Mouse (Mus musculus): ENCODE measurements around the gene Foxp1. TPM values are rescaled to one million over a fixed set of nuclear protein-coding genes. Genes with fewer than 3 reads are reported as not detected.

The Foxp1 gene
- polyA plus RNA-seq, 2 experiments: 101 to 166 TPM

GRCm38 (mm10) chr6:99043932-99044664 lies 478.4 kb downstream of the Foxp1 start:
- H3K4me3 ChIP-seq (replicated peaks; ENCODE audit: low read length): no peak overlapping the region
- 56% methylated on average over 12 of the region's 12 CpGs for WGBS
- DNase-seq (ENCODE audit: low spot score) (no peak), ATAC-seq (ENCODE audit: low FRiP score, low read depth) (no peak)
- no peaks in the 10 kb centered on the region for H3K27me3 ChIP-seq (ENCODE audit: control insufficient read depth, insufficient read depth, low read length)
- no peak overlapping the region for H3K27ac ChIP-seq (replicated peaks; ENCODE audit: low read depth, low read length)
- no peaks in the 10 kb centered on the region for H3K36me3 ChIP-seq (ENCODE audit: control insufficient read depth, insufficient read depth, low read length)
- no peak overlapping the region for H3K4me2 ChIP-seq (replicated peaks; ENCODE audit: low read depth, low read length, severe bottlenecking)
- no peaks in the 10 kb centered on the region for H3K9me3 ChIP-seq (ENCODE audit: control insufficient read depth, low read length)
- TF ChIP-seq POLR2A (IDR thresholded peaks at IDR 0.05; ENCODE audit: borderline replicate concordance, extremely low read depth, insufficient read depth, insufficient read length): no peak
- H3K4me1 ChIP-seq (ENCODE audit: control insufficient read depth, insufficient read depth, low read length): peaks cover 7% of the 10 kb centered on the region
- no peak overlapping the region for H3K9ac ChIP-seq (ENCODE audit: low read depth, low read length, severe bottlenecking)

GRCm38 (mm10) chr6:99043226-99043625 lies 479.3 kb downstream of the Foxp1 start:
- ATAC-seq (ENCODE audit: low FRiP score, low read depth): no peak
- H3K9ac ChIP-seq (ENCODE audit: low read depth, low read length, severe bottlenecking): no peak overlapping the region
- no peak for TF ChIP-seq POLR2A (IDR thresholded peaks at IDR 0.05; ENCODE audit: borderline replicate concordance, extremely low read depth, insufficient read depth, insufficient read length)

DNA sequence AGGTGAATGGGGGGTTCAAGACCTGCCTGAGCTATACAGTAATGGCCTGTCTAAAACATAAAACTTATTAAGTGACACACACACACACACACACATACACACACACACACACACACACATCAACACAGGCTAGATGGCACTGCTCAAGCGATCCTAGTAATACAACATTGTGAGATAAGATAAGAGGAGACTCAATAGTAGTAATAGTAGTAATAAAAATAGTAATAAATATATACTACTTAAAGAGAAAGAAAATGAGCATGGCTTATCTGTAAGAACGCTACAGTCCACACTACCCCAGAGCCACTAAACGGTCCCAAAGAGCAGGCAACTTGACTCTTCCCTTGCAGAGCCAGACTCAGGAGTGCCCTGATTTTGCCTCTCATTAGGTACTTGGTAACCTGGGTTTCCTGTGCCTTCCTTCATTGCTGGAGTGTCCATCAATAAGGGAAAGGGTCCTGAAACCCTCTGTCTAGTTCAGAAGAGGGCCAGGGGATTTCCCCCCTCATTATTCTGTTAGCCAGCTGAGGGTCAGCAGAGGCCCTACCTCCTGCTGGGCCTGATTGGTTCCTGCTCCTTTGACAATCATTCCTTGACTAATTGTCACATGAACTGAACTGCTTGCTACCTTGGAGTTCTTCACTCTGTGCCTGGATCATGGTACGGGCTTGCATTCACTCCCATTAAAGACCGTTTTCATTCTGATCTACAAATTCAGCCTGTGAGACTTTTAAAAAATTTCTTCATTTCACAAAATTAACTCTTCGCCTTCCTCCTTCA lies 480.2 kb downstream of the Foxp1 start:
- Histone ChIP-seq H3K27me3 (ENCODE audit: control insufficient read depth, insufficient read depth, low read length) (no peaks in the 10 kb centered on the region), H3K9me3 (ENCODE audit: control insufficient read depth, low read length) (no peaks in the 10 kb centered on the region), H3K27ac (replicated peaks; ENCODE audit: low read depth, low read length) (no peak overlapping the region), H3K36me3 (ENCODE audit: control insufficient read depth, insufficient read depth, low read length) (no peaks in the 10 kb centered on the region), H3K4me1 (ENCODE audit: control insufficient read depth, insufficient read depth, low read length) (peaks cover 7% of the 10 kb centered on the region), H3K4me2 (replicated peaks; ENCODE audit: low read depth, low read length, severe bottlenecking) (no peak overlapping the region), H3K9ac (ENCODE audit: low read depth, low read length, severe bottlenecking) (no peak overlapping the region), H3K4me3 (replicated peaks; ENCODE audit: low read length) (no peak overlapping the region)
- no peak for TF ChIP-seq POLR2A (IDR thresholded peaks at IDR 0.05; ENCODE audit: borderline replicate concordance, extremely low read depth, insufficient read depth, insufficient read length)
- no peak for ATAC-seq (ENCODE audit: low FRiP score, low read depth)
- 68% methylated on average over 6 of the region's 6 CpGs for WGBS
- no peak for DNase-seq (ENCODE audit: low spot score)

More at GRCm38 (mm10) chr6:99043226-99043625, 479.3 kb downstream of the Foxp1 start:
- WGBS: 71% methylated on average over 7 of the region's 7 CpGs
- Histone ChIP-seq H3K9me3 (ENCODE audit: control insufficient read depth, low read length) (no peaks in the 10 kb centered on the region), H3K27ac (replicated peaks; ENCODE audit: low read depth, low read length) (no peak overlapping the region), H3K27me3 (ENCODE audit: control insufficient read depth, insufficient read depth, low read length) (no peaks in the 10 kb centered on the region), H3K4me1 (ENCODE audit: control insufficient read depth, insufficient read depth, low read length) (peaks cover 7% of the 10 kb centered on the region), H3K36me3 (ENCODE audit: control insufficient read depth, insufficient read depth, low read length) (no peaks in the 10 kb centered on the region), H3K4me2 (replicated peaks; ENCODE audit: low read depth, low read length, severe bottlenecking) (no peak overlapping the region), H3K4me3 (replicated peaks; ENCODE audit: low read length) (no peak overlapping the region)
- no peak for DNase-seq (ENCODE audit: low spot score)

DNA sequence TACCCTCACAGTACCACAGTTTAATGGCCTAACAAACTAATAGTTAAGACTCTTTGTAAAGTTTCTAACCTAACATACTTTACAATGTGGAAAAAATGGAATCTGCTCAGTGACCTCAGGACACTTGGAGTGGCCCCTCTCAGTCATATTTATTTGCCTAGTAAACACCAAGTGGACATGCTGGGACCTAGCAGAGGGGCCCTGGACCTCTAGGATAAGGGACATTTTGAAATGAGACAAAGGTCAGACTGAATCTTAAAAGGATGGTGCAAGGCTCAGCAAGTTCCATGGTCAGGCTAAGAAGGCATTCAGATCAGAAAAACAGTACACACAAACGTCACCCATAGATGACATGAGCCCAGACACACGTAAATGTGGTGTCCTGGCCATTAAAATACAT lies 483.5 kb downstream of the Foxp1 start:
- no peak overlapping the region for H3K27ac ChIP-seq (replicated peaks; ENCODE audit: low read depth, low read length)
- no peak overlapping the region for H3K4me3 ChIP-seq (replicated peaks; ENCODE audit: low read length)
- no peaks in the 10 kb centered on the region for H3K9me3 ChIP-seq (ENCODE audit: control insufficient read depth, low read length)
- TF ChIP-seq POLR2A (IDR thresholded peaks at IDR 0.05; ENCODE audit: borderline replicate concordance, extremely low read depth, insufficient read depth, insufficient read length): no peak
- no peak for ATAC-seq (ENCODE audit: low FRiP score, low read depth)
- no peak for DNase-seq (ENCODE audit: low spot score)
- no peak overlapping the region for H3K4me2 ChIP-seq (replicated peaks; ENCODE audit: low read depth, low read length, severe bottlenecking)
- WGBS: 78% methylated on average over 2 of the region's 2 CpGs
- no peak overlapping the region for H3K9ac ChIP-seq (ENCODE audit: low read depth, low read length, severe bottlenecking)
- H3K4me1 ChIP-seq (ENCODE audit: control insufficient read depth, insufficient read depth, low read length): peaks cover 8% of the 10 kb centered on the region
- H3K36me3 ChIP-seq (ENCODE audit: control insufficient read depth, insufficient read depth, low read length): no peaks in the 10 kb centered on the region
- H3K27me3 ChIP-seq (ENCODE audit: control insufficient read depth, insufficient read depth, low read length): no peaks in the 10 kb centered on the region

DNA sequence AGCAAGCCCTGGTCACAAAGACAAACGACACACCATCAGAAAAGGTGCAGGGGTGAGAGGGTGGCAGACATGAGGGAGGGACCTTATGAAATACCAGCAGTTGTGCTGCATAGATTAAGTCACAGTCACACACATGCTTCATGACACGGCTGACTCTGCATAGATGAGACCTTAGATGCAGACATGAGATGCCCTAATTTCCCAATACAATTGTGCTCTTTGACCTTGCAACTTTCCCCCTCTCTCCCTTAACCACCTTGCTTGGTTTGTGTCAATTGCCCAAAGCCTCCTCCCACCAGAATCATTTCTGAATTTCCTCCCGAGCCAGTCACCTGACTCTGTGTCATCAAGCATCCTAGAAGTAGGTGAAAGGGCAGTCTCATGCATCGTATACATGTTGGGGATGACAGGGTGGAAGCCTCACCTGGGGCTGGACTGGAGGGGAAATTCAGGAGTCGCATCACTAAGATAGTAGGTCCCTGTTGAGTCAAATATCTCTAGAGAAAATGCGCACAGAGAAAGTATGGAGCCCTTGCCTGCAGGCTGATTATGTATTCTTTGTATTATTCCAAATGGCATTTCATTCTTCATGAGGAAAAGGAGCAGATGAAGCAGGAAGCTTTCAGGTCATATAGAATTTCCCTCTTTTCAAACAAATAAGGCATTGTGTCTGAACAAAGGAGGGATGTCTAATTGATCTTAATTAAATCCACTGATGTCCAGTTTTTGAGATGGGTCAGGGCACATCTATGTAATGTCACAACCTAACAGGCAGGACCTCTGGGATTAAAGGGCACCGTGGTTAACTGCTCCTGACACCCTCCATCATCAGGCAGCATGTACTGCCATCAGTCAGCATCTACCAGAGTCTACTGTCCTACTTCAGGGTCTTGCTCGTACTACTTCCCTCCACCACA lies 486.8 kb downstream of the Foxp1 start:
- H3K27me3 ChIP-seq (ENCODE audit: control insufficient read depth, insufficient read depth, low read length): no peaks in the 10 kb centered on the region
- DNase-seq (ENCODE audit: low spot score) (no peak), ATAC-seq (ENCODE audit: low FRiP score, low read depth) (no peak)
- no peaks in the 10 kb centered on the region for H3K9me3 ChIP-seq (ENCODE audit: control insufficient read depth, low read length)
- H3K36me3 ChIP-seq (ENCODE audit: control insufficient read depth, insufficient read depth, low read length): no peaks in the 10 kb centered on the region
- peaks cover 11% of the 10 kb centered on the region; the same call in 1 of the 2 replicates for H3K4me1 ChIP-seq (ENCODE audit: control insufficient read depth, insufficient read depth, low read length)
- H3K27ac ChIP-seq (replicated peaks; ENCODE audit: low read depth, low read length): no peak overlapping the region
- H3K9ac ChIP-seq (ENCODE audit: low read depth, low read length, severe bottlenecking): no peak overlapping the region
- H3K4me2 ChIP-seq (replicated peaks; ENCODE audit: low read depth, low read length, severe bottlenecking): no peak overlapping the region
- H3K4me3 ChIP-seq (replicated peaks; ENCODE audit: low read length): no peak overlapping the region
- no peak for TF ChIP-seq POLR2A (IDR thresholded peaks at IDR 0.05; ENCODE audit: borderline replicate concordance, extremely low read depth, insufficient read depth, insufficient read length)
- WGBS: 86% methylated on average over 8 of the region's 8 CpGs
